Mouse (Mus musculus): Measurements from ENCODE around the gene Errfi1.

Errfi1 gene

DNA sequence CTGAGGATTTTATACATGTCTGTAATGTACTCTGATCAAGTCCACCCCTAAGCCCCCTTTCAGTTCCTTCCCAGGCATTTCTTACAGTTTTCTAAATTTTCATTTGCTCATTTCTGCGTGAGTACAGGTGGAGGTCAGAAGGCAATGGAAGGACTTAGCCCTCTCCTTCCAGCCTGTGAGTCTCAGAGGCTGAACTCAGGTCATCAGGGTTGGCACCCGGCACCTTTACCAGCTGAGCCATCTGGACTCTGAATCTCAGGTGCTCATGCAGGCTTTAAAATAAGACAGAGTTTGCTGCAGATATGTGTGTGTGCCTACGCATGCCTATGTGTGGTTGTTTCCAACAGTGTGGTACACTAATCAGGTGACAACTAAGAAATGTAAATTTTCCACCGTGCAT is 2.8 kb upstream of the Errfi1 start:
- peak; percentile 55 for DNase-seq

DNA sequence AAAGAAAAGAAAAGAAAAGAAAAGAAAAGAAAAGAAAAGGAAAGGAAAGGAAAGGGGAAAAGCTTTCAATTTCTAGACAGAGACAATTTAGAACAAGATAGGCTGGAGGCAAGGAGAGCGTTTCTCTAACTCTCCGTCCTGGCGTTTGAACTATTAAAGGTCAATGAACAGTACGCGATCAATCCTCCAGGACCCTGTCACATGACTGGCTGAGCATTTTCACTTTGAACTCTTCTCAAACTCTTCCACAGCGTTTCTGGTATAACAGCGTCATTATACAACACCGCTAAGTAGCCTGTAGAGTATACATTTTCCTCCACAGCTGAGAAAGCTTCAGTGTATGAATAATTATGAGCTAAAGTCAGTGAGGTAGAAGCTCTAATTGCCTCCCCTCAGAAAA is 1.7 kb upstream of the Errfi1 start:
- DNase-seq: peak; percentile 48

DNA sequence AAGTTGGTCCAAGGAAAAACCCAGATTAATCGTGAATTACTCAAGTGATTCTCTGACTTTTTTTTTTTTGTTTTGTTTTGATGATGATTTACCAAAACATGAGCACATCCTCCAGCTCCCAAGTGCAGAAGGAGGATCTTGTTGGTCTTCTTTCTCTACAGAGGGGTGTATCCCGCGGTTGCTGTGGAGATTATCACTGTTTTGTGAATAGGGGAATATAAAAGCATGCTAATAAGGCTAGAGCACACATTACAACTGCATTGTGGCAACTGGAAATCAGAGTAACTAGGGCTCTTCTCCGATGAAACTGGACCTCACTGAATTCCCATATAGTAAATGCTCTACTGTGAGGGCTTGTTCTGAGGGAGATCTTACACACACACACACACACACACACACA is 1.2 kb upstream of the Errfi1 start:
- no peak for DNase-seq

DNA sequence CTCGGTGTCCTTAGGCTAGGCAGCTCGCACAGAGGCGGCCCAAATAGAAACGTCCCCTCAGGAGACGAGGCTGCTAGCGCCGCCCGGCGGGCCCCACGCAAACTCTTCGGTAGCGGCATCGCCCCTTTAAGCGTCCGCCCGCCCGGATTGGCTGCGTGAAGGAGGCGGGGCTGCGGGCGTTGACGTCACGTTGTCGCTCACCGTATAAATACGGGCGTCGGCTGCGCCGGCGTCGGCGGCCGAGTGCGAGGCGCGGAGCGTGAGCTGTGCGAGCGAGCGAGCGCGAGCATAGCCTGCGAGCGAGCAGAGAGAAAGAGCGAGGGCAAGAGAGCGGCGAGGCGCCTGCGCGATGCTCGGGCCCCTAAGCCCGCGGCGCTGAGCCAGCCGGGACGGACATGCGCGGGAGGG is 1.1 kb downstream of the Errfi1 start:
- peak; percentile 95 for DNase-seq

DNA sequence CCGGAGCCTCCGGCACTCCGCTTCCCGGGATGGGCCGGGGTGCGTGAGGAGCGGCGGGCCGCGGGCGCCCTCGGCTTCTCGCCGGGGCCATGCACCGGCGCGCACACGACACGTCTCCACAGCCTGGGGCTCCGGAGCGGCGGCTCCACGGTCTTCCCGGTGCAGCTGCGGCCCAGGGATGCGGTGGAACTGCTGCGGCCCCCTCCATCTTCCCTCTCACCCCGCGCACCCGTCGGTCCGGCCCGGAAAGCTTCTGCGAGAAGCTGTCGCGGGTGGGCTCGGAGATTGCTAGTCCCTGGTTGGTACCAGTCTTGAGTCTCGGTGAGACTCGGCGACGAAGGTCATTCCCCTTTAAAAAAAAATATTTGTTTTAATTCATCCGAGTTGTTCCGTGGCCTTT is 1.6 kb downstream of the Errfi1 start:
- DNase-seq: no peak

DNA sequence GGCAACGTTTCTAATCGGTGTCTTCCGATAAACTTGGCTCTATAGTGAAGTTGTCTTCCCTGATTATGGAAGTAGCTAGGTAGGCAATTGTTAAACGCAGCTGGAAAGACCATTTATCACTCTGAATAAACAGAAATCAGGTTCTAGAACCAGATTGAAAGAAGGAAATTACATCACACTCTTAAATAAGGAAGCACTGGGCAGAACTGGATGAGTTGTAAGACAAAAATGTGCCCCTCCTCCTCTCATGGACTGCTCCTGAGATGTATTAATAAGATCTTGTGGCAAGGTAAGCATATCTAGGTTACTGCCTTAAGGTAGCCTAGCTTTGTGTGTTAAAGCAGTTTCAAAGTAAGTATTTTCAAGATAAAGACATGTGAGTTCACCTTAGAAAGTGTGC is 6.8 kb downstream of the Errfi1 start:
- DNase-seq: no peak

DNA sequence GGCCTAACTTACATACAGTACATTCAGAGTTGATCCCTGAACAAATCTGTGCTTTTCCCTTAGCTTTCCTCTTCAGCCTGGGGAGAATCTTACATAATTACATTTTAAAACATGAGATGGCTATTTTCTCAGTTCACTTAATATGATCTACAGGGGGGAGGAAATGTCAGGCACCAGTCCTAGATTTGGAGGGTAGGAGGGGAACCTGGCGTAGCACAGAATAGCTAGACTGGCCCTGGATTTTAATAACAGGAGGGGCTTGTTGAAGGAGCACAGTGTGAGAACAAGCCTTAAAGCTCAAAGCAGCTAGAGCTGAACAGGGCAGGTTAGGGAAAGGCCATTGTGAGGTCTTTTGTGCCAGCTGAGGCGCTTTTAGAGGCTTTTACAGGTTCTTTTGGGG is 7.4 kb downstream of the Errfi1 start:
- no peak for DNase-seq

DNA sequence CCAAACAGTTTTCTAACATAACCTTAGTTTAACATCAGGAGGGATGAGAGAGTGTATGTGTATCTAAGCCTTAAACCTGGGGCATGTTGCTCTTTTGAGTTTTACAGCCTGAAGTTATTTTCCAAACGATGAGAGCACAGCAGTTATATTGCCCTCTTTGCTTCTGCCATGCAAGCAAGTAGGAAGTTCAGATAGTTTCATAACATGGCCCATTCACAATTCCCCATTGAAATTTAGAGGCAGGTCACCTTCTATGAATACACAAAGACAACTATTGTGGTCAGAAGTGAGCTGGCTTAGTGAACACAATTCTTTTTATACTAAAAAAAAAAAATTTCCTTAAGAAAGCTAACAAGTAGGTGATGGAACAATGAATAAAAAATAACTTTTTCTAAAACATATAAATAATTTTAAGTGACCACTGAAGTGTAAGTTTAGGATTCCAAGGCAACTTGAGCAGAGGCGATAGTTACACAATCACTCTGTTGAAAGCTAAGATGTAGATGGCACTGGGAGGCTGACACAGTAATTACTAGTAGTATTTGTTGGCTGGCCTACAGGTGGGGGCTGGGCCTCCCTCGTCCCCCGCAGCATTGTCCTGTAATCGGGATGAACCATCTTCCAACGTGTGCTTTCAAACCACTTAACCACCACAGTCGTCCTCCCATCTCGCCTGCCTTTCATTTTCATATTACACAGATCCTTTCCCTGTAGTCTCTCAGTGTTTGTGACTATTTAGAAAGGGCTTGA is 9.1 kb downstream of the Errfi1 start:
- DNase-seq: no peak

DNA sequence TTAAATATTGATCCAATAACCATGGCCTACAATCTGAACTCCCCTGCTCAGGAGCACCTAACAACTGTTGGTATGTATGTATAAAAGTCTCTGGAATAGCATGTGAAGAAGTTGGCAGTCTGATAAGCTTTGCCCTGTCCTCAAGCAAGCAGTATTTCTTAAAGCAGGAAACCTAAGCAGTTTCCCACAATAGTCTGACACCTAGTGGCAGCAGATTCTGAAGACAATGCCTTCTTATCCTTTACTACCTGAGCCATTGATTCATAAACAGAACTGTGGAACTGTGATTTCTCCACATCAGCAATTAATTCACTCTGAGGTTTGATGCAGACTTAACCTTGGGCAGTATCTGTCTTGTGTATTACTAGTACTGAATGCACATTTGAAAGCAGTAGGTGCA is 11.7 kb downstream of the Errfi1 start:
- no peak for DNase-seq

DNA sequence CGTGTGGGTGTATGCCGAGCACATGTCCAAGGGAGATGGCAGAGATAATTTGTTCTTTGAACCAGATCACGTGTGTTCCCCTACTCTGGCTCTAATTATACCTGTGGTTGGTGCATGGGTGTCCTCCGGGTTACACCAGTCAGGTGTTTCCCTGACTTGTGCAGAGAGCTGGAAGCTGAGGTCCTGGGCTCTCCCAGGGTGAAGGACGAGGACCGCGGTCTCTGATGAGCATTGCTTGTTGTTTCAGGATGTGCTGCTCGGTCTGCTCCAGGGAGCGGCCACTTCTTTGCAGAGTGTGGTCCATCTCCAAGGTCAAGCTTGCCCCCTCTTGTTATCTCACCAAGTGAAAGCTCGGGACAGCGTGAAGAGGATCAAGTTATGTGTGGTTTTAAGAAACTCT is 12.3 kb downstream of the Errfi1 start:
- no peak for DNase-seq

DNA sequence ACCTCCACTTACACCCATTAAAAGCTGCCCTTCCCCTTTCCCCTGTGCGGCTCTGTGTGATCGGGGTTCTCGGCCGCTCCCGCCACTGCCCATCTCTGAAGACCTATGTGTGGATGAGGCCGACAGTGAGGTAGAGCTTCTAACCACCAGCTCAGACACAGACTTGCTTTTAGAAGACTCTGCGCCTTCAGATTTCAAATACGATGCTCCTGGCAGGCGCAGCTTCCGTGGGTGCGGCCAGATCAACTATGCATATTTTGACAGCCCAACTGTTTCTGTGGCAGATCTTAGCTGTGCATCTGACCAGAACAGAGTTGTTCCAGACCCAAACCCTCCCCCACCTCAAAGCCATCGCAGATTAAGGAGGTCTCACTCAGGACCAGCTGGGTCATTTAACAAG is 12.8 kb downstream of the Errfi1 start:
- no peak for DNase-seq

DNA sequence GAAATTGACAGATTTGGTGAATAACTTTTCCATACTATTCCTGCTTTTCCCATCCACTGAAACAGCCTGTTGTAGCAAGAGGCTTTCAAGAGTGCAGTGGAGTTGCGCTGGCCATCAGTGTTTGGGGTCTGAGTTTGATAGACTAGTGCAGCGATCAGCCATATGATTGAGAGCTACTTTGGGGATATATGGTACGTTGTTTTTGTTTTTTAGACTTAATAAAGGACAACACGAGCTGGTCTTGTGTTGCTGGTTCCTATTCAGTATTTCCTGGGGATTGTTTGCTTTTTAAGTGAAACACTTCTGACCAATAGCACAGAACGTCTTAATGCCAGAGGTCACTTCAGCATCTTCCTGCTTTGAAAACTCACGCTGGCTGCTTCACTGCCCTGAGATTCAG is 14.4 kb downstream of the Errfi1 start:
- DNase-seq: no peak

DNA sequence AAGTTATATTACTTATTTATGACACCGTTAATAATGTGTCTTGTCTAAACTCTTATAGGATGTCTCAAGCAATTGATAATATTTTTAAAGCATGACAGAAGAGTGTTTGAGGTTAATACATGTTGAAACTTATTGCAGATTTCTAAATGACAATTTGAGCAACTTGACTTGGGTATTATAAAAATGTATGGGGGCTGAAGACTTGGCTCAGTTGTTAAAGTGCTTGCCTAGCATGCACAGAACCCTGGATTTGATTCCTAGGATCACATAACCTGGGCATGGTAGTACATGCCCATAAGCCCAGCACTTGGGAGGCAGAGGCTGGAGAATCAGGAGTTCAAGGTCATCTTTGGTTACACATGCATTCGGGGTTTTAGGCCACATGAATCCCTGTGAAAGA is 15.1 kb downstream of the Errfi1 start:
- no peak for DNase-seq

DNA sequence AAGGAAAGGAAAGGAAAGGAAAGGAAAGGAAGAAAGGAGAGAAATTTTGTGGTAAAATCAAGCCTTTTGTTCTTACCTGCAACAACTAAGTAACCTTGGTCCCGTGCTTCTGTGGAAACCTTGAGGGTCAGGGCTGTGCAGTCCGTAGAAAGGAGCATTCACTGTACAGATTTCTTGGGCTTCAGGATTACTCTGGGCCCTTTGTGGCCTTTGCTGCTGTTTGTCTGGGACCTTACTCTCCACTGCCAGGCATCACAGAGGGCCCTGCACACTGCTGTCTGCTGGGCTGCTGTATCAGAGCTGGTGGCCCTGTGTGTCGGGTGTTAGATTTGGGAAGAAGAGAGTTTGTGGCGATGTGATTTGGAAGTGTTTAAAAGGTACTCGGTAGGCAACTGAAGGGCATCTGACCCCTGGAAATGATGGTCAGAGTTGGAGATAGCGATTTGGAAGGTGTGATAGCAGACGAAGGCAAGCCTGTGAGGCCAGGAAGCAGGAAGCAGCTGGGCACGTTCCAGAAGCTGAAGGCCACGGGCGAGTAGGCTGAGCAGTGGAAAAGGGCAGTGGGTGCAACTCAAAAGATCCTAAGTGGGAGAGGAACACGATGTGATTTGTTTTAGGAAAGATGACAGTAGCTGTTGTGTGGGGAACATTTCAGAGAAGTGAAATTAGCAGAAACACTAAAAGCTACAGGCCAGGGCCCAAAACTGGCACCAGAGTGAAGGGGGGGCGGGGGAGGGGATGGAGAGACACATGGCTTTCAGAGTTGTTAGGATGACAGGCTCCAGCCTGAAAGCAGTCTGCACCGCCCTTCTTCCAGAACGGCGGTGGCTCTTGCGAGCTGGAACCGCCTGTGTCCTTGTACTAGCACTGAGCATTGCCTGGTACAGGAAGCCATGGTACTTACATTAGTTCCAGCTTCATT is 15.8 kb downstream of the Errfi1 start:
- no peak for DNase-seq

DNA sequence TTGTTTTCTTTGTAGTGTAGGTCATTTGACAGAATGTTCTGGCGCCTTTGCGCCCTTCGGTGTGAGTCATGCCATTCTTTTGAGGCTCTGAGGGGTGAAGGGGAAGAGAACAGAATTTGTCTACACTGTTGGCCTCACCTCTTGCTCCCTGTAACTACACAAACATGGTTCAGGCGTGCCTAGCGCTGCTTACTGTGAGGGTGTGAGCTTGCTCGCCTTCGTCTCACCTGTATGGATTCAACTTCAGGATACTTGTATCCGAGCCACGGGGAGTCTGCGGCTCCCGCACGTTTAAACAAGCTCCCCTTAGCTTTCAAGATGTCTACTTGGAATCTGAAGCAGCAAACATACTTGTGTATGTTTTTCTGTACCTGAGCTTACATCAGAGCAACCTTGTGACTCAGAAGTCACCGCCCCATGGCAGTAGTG is 17.3 kb downstream of the Errfi1 start:
- DNase-seq: no peak

DNA sequence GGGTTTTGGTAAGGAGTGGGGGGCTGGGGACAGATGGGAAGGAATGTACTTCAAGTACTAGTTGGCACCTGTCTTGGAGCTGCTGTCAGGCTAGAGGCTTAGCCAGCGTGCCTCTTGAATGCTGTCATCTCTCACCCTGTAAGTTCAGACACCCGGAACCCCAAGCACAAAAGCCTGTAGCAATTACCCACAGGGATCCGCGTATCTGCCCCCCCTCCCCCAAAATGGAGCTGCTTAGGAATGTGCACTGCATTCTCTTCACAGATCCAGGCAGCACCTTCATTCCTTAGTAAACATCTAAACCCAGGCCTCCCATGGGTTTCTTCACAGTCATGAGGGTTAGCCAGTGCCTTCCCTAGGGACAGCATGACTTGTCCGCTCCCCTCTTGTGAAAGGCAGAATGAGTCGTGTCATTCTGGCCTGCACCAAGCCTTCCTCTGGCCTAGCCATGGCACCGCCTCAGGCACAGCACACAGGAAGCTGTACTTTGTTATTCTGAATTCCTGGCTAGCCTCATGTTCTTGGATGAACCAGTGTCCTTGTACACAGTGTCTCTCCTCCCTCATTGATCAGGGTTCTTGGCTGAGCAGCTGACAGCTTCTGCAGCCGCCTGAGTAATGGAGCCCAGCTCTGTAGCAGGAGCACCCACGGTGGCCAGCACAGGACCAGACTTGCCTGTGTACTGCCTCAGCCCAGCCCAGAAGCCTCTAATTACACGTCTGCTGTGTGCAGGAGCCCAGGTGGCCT is 17.8 kb downstream of the Errfi1 start:
- DNase-seq: peak; percentile 69

DNA sequence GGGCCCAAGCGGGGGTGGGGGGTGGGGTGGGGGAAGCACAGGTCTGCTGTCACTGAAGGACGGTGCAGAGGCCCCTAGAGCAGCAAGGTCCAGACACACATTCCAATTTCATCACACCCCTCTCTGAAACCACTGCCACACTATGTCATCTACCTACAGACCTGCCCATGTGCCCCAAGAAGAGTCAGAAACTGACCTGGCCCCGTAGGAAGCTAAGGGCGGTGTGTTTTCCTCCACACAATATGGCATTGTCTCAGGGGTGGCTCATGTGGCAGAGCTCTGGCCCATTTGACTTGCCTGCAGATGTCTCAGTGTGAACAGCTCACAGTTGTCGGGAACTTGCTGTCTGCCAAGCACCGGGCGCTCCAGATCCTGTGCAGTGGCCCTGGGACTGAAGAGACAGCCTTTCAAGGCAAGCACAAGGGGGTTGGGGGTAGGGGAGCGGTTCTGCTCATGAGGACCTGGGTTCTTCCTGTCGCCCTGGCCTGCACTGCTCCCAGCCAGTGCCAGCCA is 18.5 kb downstream of the Errfi1 start:
- peak; percentile 69 for DNase-seq

DNA sequence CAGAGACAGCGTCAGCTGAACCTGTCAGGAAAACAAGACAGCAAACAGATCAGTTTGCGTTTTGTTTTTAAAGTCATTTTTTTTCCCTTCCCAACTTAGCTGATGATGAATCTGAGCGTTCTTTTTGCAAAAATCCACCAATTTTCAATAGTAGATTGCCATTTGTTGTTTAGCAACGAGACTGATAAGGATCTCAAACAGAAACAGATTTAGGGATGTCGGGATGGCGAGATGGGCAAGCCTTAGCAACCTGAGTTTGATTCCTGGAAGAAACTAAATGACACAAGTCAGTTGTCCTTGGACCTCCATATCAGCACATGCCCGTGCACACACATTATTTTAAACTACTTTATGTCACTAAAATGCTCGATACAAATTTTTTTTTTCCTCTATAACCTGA is 19.0 kb downstream of the Errfi1 start:
- no peak for DNase-seq

DNA sequence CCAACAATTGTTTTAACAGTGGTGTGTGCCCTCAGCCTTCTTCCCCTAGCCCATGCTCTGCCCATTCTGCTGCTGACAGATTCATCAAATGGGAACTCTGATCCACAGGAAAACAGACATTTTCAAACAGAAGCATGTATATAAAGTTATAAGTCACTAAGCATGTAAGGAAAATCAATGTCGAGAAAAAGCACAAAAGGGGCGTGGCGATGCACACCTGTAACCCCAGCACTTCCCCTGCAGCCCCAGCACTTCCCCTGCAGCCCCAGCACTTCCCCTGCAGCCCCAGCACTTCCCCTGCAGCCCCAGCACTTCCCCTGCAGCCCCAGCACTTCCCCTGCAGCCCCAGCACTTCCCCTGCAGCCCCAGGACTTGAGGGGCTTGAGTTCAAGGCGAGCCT is 20.7 kb downstream of the Errfi1 start:
- DNase-seq: peak; percentile 15

DNA sequence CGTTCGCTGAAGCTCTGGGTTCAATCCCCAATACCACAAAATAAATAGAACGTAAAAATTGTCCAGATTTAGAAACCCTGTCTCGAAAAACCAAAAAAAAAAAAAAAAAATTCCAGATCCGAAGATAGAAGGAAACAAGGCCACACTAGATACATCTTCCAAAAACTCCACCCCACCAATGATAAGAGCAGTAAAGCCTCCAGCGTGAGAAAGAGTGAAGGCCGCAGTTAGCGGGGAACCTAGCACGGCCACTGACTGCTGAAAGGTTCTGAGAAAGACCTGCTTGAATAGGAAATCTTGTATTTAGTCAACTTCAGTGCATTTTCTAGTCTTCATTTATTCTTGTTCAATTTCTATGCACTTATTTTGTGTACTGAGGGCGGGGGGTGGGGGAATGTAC is 21.7 kb downstream of the Errfi1 start:
- no peak for DNase-seq

DNA sequence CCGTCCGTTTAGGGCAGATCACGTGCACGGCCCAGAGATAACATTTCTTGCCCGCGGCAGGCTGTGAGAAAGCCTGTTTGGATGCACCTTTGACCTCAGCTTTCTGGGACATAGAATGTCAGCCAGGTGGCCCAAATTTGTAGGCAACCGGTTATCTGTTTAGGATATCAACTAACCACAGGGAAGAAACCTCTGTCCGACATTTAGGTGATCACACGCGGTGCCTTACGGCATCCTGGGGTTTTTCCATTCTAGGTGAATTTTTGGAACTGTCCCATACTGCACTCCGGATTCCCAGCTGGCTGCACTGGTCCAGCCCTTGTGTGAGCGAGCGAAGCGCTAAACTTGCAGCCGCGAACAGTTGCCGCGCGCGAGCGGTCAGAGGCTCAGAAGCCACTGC is 25.9 kb downstream of the Errfi1 start:
- DNase-seq: no peak

DNA sequence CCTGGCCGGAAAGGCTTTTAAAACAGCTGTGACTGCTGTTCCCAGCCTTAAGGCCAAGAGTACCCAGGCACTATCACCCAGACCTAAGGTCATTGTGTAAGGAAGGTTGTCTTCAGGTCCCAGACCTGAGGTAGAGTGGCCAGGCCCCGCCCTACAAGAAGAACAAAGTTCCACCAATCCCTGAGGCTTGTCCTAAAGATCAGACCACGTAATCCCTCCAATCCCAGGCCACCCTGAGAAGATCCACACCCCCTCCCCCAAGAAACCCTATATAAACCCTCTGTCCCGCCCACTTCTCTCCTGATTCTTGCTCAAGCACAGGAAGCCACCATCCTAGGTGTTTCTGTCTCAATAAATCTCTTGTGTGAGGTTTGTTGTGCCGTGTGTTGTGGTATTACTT is 26.6 kb downstream of the Errfi1 start:
- DNase-seq: no peak

DNA sequence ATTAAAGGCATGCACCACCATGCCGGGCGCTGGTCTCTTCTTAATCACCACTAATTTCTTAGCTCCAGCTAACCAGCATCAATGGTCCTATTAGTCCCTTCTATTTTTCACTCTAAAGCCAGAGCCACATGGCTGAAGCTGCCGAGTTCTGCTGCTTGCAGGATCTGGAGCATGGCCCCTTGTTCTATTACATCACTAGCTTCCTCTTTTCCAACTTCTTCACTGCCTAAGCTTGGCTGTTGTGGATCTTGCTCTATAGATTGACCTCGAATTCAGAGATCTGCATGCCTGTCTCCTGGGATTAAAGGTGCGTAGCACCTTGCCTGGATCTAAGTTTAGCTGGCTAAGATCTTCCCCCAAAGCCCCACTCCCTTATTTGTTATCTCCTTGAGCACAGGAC is 28.9 kb downstream of the Errfi1 start:
- DNase-seq: no peak

All from kidney, adult 18-20 months (tissue).